Mouse (Mus musculus) small intestine, adult 2 months (tissue): ENCODE measurements around the gene Sorl1.

ENCODE experiments used
- CTCF ChIP-seq: fragments of 200-500 bp; IDR thresholded peaks from 2 replicates; pipeline ENCODE4 v1.5.1; 2012; ENCODE audit warnings: low read depth, mild to moderate bottlenecking, control low read depth, inconsistent platforms, low read length, moderate library complexity, mixed read lengths; ENCODE audit not compliant: insufficient replicate concordance, insufficient read length; ENCODE audit errors: extremely low read depth
- POLR2A ChIP-seq: fragments of 200-500 bp; IDR thresholded peaks from 2 replicates; pipeline ENCODE4 v1.6.1; 2012; ENCODE audit warnings: low read depth, mild to moderate bottlenecking, control low read depth, inconsistent platforms, low read length, moderate library complexity

- no peak for TF ChIP-seq POLR2A
- TF ChIP-seq CTCF: no peak
Observed at GRCm38 (mm10) chr9:42100618-42101210, 23.4 kb downstream of the Sorl1 start.
